Mouse (Mus musculus) C2C12 (cell line): ENCODE measurements around the gene Srrm3.

Experiments
- CTCF ChIP-seq: IDR thresholded peaks from one replicate; pipeline ENCODE4 v1.5.1; 2011; ENCODE audit not compliant: control insufficient read depth, insufficient read depth, insufficient read length
- MYOG ChIP-seq: IDR thresholded peaks from one replicate; pipeline ENCODE4 v1.6.1; 2011; ENCODE audit not compliant: control insufficient read depth, insufficient read length; ENCODE audit errors: extremely low read depth

DNA sequence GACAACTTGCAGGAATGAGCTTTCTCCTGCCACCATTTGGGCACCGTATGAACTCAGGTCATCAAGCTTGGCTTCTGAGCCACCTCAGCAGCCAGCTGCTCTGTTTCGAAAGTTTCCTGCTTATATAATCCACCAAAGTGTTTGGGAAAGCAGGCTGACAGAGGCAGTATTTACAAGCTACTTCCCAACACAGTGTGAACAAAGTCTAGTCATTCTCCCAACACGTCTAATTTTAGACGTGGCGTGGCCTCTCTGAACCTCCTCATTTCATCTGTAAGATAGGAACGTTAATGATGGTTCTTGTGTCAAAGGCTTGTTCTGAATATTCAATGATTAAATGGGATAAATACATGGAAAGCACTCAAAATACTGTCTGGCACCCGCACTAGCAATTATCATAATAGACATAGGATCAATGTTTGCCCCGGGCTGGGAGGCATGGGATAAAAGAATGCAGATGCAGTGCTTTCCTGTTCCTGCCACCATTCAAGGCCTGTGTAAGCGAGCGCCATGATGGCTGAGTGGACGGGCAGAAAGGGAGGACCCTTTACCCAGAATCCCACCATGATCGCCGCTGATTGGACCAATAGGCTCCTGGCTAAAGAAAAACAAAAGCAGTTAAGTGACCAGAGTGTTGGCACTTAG lies 39.1 kb downstream of the Srrm3 start:
- TF ChIP-seq CTCF (no peak), MYOG (no peak)
